Mouse (Mus musculus) cerebellum, adult 18-20 months (tissue): ENCODE results near the gene Snn.
A peak's percentile ranks its signal among the peaks of the same experiment; 100 is the strongest.

Source experiments
- DNase-seq, 2 experiments: peaks; one replicate each; pipeline ENCODE4 v3.0.0; 2021

Gene Snn

GRCm38 (mm10) chr16:11050226-11050625, 10.5 kb upstream of the Snn start:
- no peak for DNase-seq

DNA sequence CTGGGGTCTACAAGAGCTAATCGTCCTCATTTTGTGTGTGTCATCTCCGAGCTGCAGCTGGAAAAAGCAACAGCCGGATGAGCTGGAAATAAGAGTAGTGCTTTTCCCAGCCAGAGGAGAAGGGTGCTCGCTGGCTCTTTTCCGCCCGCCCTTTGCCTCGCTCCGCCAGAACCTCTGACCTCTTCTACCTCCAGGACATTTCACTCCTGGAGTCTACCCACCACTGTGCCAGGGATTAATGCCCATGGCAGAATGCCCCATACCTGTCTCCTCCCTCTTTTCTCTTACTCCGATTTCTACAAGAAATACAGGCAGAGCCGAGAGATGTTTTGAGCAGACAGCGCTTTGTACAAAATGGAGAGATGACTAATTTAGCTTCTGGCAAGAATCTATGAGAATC, 9.6 kb upstream of the Snn start:
- no peak for DNase-seq

GRCm38 (mm10) chr16:11054409-11054808, 6.3 kb upstream of the Snn start:
- DNase-seq: no peak

DNA sequence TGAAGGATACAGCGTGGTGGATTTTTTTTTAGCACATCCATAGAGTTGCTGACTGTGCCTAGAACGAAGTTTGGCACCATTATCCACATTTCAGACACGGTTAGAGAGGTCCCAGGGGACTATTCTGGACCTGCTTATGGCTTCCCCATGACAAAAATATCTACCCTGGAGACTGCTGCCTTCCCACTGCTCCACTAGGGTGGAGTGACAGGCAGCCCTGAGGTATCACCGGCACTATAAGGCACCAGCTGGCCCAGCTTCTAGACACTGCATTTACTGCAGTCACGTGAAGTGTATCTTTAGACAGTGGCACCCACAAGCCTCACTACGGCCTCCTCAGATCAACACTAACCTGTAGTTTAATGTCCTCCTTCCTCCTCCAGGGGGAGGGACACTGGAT, 5.9 kb upstream of the Snn start:
- no peak for DNase-seq

DNA sequence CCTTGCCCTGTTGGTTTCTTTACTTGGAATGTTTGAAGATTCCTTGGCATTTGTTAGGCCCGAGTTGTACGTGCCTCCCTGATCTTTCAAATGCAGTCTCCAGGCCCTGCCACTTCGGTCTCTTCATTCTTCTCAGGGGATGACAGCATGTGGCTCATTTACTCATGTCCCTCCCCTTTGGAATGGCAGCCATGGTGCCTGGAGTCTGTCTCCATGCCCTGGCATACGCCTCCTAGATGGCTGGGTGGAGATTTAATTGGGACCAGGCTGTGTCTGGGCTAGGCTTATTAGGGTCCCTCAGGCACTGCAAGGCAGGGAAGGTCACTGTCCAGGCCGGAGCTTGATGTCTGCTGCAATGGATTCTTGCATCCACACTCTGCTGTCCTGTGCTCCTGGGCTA, 4.8 kb upstream of the Snn start:
- DNase-seq: no peak

DNA sequence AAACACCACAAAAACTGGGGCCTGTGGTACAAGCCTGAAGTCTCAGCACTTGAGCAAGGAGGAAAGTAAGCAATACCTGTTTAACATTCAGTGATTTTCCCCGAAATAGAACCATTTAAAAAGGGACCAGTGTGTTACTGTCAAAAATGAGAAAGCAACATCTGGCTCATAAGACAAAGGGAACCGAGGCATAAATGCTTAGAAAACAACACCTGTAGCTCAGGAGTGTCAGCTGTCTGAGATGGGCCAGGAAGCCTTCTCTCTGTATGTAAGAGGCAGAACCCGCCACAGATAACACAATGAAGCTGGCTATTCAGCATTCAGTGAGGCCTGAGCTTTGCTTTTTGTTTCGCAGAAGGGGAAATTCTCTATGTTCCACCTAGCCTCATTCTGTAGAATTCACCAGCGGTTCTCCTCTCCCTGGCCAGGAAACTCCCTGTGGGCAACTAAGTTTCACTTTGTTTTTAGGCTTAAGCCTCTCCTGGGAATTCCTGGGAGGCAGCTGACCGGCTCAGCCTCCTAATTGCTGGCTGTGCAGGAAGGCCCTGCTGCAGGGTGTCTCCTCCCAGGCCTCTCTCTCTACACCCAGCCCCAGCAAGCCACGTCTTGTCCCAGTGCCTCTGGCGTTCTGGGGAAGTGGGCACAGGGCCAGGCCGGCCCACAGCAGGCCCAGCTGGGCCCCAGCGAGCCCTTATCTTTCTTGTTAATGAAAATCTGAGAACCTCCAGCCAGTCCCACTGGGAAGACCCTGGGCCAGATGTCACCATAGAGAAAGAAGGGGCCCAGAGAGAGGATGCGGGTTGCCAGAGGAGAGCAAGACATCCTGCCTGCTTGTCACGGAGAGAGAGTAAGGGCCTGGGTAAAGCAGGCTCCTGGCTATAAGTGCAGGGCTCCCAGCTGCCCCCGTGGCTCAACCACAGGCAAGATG, 2.3 kb downstream of the Snn start:
- peak; percentile 22 to 45 for DNase-seq

GRCm38 (mm10) chr16:11064341-11064740, 3.6 kb downstream of the Snn start:
- DNase-seq: no peak

- DNase-seq: no peak
Observed at GRCm38 (mm10) chr16:11064742-11065141, 4.0 kb downstream of the Snn start.

GRCm38 (mm10) chr16:11065431-11065830, 4.7 kb downstream of the Snn start:
- peak in 1 of 2 experiments; percentile 14 for DNase-seq

GRCm38 (mm10) chr16:11066029-11066832, 5.5 kb downstream of the Snn start, which contains the start of gene Litaf:
Litaf (minus strand) TSS chr16:11066157.
- DNase-seq: peak; percentile 97 to 99

GRCm38 (mm10) chr16:11066833-11067191, 6.1 kb downstream of the Snn start:
- peak; percentile 66 to 79 for DNase-seq

- DNase-seq: no peak
Observed at GRCm38 (mm10) chr16:11068666-11069065, 7.9 kb downstream of the Snn start.

GRCm38 (mm10) chr16:11069271-11069670, 8.5 kb downstream of the Snn start:
- no peak for DNase-seq

DNA sequence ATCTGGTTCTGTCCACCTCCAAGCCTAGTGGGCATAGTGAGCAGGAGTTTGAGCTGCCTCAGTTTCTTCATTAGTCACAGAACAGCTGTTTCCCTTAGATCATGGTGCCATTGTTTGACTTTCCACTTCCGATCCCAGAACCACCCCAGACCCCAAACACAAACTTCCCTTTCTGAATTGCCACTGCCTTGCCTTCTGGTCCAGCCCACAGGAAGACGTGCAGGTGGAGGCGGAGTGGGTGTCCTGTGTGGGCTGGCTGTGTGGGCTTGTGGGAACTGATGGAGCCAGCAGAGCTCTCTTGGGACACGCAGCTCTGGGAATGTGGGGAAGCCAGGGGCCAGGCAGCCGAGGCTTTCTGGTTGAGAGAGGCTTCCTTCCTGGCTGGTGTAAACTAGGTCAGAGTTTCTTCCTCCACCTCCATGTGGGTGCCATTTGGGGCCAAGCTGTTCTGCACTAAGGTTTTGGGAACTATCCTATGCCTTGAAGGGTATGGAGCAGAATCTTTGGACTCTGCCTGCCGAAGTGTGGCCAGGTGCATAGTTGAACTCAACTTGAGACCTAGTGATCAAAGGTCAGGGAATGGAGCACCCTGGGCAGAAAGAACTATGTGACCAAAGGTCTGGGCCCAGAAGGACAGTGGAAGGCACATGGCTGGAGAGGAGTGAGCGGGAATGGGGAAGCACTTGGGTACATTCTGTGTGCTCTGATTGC, 9.1 kb downstream of the Snn start:
- DNase-seq: no peak

- DNase-seq: peak; percentile 88 to 94
Observed at GRCm38 (mm10) chr16:11071176-11071575, 10.4 kb downstream of the Snn start.

- DNase-seq: no peak
Observed at GRCm38 (mm10) chr16:11071887-11072286, 11.1 kb downstream of the Snn start.

DNA sequence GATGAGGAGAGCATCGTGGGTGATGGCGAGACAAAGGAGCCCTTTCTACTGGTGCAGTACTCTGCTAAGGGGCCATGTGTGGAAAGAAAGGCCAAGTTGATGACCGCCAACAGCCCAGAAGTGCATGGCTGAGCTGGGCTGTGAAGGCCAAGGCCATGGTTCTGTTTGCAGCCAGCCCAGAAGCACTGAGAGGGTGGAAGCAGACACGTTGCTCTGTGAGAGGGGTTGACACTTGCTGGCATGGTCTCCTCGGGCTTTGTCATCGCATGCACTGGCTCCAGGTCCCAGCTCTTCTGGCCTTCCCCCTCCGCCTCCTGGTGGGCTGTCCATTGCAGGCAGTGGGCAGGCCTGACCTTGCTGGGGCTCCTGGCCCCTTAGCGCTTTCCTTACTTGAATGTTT, 11.7 kb downstream of the Snn start:
- peak in 1 of 2 experiments; percentile 29 for DNase-seq

- DNase-seq: peak; percentile 39 to 53
Observed at GRCm38 (mm10) chr16:11073060-11073459, 12.3 kb downstream of the Snn start.

DNA sequence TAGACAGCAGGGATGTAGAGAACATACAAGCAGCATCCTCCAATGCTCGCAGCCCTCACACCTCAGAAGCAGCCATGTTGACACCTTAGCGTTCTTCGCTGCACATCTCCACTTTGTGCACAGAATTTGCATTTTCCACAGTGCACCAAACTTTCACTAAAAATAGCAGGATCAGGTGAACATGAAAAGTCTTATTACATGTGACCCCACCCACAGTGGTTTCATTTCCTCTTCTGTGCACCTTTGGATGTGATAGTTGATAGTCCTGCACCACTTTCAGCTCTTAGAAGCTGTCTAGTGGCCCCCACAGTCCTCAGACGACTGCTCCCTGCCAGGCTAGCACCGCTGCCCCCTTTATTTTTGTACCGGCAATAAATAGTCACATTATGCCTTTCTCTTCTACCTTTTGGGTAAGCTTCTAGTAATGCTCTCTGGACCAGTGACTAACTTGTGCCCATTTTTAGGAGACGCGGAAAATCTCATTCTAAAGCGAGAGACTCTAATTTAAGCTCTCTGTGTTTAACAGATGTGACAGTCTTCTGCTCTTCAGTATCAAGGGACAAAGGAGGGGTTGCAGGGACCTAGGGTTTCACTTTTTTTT, 17.0 kb downstream of the Snn start:
- DNase-seq: no peak

DNA sequence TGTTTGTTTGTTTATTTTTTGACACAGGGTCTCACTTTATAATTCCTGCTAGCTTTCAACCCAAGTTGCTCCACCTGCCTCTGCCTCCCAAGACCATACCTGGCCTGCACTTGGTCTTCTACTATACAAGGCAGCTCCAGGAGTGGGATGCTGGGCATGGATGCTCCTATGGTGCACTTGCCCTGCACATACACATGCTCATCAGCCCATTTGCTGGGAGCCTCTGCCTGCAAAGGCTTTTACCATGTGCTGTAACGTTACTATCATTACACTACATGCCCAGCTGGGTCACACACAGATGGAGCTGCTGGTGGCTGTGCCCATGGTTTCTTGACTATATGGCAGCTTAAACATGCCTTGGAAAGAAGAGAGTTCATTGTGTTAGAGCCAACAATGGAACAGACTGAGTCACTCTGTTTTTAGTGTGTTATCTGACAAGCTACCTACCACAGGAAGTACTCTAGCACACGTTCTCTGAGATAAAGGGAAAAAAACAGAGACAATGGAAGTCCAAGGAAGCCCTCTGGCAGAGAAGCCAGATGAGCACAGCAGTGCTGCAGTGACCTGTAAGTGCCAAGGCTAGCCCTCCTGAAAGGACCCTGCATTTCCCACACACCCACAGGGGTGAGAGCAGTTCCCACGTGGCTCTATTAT, 17.6 kb downstream of the Snn start:
- DNase-seq: no peak

- DNase-seq: no peak
Observed at GRCm38 (mm10) chr16:11084181-11084580, 23.4 kb downstream of the Snn start.

GRCm38 (mm10) chr16:11086299-11086698, 25.6 kb downstream of the Snn start:
- no peak for DNase-seq
